Mouse (Mus musculus): ENCODE data around the gene Olfr433.
A peak's percentile ranks its signal among the peaks of the same experiment; 100 is the strongest.
"Not testable (repeated sequence)": the region's sequence is repeated elsewhere in the genome, so short reads cannot be mapped to it uniquely, and the experiment has no call there.

Gene Olfr433

GRCm38 (mm10) chr1:174040523-174041177, at the start of gene Olfr433:
Gene Olfr433 (plus strand): TSS chr1:174040705.
- DNase-seq = peak; percentile 11

- no peak for DNase-seq
Measured at GRCm38 (mm10) chr1:173995003-173995402, 45.5 kb upstream of the Olfr433 start.

GRCm38 (mm10) chr1:174004352-174005109, 36.0 kb upstream of the Olfr433 start:
- not testable (repeated sequence) for DNase-seq

- not testable (repeated sequence) for DNase-seq
Measured at GRCm38 (mm10) chr1:174007050-174007449, 33.5 kb upstream of the Olfr433 start.

DNA sequence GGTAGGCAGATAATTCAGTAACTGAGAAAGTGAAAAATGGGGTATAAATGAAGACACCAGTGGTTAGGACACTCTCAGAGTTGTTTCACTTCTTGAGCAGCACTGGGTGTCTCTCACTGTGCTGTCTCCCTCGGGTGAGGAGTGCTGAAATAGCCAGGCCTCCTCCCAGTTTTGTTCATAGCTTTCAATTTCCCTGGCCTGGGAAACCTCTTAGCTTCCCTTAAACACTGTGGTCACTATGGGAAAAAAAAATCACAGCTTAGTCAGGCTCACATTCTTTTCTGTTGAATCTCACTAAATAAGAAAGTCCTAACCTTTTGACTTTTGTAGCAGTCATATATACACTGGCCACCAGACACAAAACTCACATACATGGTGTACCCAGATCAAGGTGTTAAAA, 8.8 kb upstream of the Olfr433 start, which contains the start of gene Ifi205:
TSS of gene Ifi205 (minus strand) at position 113 of the 400 bp plus-strand sequence.
- DNase-seq = no peak

GRCm38 (mm10) chr1:174035841-174036240, 4.7 kb upstream of the Olfr433 start:
- no peak for DNase-seq

GRCm38 (mm10) chr1:174038480-174038879, 2.0 kb upstream of the Olfr433 start:
- no peak for DNase-seq

DNA sequence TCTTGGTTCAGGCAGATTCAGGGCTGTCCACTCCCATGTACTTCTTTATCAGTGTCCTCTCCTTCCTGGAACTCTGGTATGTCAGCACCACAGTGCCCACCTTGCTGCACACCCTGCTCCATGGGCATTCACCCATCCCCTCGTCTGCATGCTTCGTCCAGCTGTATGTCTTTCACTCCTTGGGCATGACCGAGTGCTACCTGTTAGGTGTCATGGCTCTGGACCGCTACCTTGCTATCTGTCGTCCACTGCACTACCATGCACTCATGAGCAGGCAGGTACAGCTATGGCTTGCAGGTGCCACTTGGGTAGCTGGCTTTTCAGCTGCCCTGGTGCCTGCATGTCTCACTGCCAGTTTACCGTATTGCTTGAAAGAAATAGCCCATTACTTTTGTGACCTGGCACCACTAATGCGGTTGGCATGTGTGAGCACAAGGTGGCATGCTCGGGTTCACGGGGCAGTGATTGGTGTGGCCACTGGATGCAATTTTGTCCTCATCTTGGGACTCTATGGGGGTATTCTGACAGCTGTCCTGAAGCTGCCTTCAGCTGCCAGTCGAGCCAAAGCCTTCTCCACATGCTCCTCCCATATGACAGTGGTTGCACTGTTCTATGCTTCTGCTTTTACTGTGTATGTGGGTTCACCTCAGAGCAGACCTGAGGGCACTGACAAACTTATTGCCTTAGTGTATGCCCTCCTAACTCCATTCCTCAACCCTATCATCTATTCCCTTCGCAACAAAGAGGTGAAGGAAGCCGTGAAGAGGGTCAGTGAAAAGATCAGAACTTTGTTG, 1.8 kb downstream of the Olfr433 start:
- not testable (repeated sequence) for DNase-seq

DNA sequence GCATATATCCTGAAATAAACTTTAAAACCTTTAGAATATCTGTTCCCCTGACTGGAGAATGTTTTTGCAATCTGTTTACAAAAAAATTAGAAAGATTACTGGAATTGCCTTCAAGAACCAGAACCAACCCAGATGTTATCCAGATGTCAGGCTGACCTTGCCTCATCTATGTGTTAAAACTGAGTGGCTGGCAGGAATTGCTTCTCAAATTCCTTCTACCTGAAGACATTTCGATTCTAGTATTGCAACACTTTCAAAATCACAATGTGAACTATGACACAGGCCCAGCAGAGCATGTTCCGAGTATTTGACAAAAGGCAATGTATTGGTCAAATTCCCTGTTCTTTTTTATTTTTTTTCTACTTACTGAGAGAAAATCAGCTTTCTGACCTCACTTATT, 3.9 kb downstream of the Olfr433 start:
- no peak for DNase-seq

GRCm38 (mm10) chr1:174048227-174048626, 7.7 kb downstream of the Olfr433 start:
- DNase-seq = not testable (repeated sequence)

GRCm38 (mm10) chr1:174048893-174049292, 8.4 kb downstream of the Olfr433 start, which contains the start of gene Olfr432:
Gene Olfr432 (plus strand): TSS chr1:174049205.
- no peak for DNase-seq

DNA sequence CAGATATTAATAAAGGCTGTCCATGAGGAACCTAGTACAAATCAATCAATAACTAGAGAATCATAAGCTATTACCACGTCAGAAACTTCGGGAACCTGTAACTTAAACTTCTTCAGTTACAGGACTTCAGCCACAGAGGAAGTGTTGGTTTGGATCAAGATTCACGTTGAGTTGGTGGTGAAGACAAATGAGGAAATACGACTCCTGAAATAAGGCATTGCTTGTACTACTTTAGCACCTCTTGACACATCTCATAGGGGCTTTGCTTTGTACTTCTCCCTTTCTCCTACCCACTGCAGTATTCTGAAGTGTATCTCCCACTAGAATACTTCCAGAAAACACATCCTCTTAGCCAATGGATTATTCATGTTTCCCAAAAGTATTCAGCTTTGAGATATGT, 8.9 kb downstream of the Olfr433 start:
- not testable (repeated sequence) for DNase-seq

DNA sequence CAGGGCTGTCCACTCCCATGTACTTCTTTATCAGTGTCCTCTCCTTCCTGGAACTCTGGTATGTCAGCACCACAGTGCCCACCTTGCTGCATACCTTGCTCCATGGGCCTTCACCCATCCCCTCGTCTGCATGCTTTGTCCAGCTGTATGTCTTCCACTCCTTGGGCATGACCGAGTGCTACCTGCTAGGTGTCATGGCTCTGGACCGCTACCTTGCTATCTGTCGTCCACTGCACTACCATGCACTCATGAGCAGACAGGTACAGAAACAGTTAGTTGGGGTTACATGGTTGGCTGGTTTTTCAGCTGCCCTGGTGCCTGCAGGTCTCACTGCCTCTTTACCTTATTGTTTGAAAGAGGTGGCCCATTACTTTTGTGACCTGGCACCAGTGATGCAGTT, 10.0 kb downstream of the Olfr433 start:
- no peak for DNase-seq

GRCm38 (mm10) chr1:174051515-174051914, 11.0 kb downstream of the Olfr433 start:
- DNase-seq = no peak

- DNase-seq = no peak
Measured at GRCm38 (mm10) chr1:174051931-174052536, 11.5 kb downstream of the Olfr433 start.

GRCm38 (mm10) chr1:174052981-174053380, 12.5 kb downstream of the Olfr433 start:
- DNase-seq = no peak

DNA sequence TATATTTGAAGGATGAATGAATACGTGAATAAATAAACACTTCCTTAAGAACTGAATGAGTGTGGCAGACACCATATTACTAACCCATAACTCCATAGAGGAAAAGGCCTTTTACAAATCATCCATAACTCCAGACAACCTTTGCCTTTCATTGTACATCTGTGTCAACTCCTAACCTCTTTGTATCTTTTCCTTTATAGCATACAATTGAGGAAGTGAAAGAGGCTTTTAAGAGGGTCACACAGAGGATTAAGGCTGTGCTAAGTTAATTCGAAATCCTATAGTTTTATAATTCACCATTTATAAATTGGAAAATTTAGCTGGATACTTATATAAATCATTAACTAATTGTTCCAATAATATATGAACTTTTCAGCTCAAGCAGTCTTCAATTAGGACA, 14.7 kb downstream of the Olfr433 start:
- DNase-seq = no peak

GRCm38 (mm10) chr1:174066305-174066704, 25.8 kb downstream of the Olfr433 start, which contains the start of gene Olfr430:
Gene Olfr430 (plus strand): TSS chr1:174066605.
- DNase-seq = no peak

DNA sequence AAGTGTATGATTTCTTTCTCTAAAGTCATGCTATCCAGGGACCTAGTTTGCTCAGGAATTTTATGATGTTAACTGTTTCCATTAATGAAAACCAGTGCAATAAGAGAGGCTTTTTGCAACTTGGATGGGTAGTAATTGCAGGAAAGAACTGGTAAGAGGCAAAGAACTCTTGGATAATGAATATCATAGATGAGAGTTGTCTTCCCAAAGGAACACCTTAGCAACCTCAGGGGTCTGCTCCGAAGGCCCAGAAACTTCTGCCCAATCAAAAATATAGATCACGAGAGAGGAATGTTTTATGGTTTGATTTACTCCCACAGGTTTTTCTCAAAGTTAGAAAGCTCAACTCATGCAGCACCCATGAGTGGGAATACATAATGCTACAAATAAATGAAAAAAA, 43.5 kb downstream of the Olfr433 start, which contains the start of gene Olfr429:
TSS of gene Olfr429 (plus strand) at position 301 of the 400 bp plus-strand sequence.
- no peak for DNase-seq
